Mouse (Mus musculus): ENCODE measurements around the gene Ticrr. TPM values are rescaled to one million over a fixed set of nuclear protein-coding genes. Genes with fewer than 3 reads are reported as not detected.

Gene Ticrr
- polyA plus RNA-seq, 1 experiment from 2014 or later, result 4.1 TPM

- Histone ChIP-seq H3K27me3 (ENCODE audit: control insufficient read depth, insufficient read depth, low read length) (no peaks in the 10 kb centered on the region), H3K27ac (ENCODE audit: low read length) (no peak within 1 kb of the TSS), H3K4me2 (ENCODE audit: low read depth, low read length) (no peak within 1 kb of the TSS), H3K4me3 (ENCODE audit: low read length) (no peak within 1 kb of the TSS), H3K36me3 (ENCODE audit: control insufficient read depth, insufficient read depth) (no peaks in the 10 kb centered on the region), H3K9me3 (replicated peaks; ENCODE audit: control insufficient read depth, low read length) (no peaks in the 10 kb centered on the region), H3K4me1 (ENCODE audit: control insufficient read depth, insufficient read depth, low read length) (no peaks in the 10 kb centered on the region), H3K9ac (ENCODE audit: low read length) (no peak within 1 kb of the TSS)
- no peak for ATAC-seq (replicated peaks; ENCODE audit: extremely low read depth, insufficient read depth, low FRiP score)
- WGBS, result 58% methylated on average over 4 of the region's 4 CpGs
Observed at GRCm38 (mm10) chr7:79732622-79733021, 72.6 kb downstream of the Ticrr start, which contains the start of gene Plin1. TSS of gene Plin1 (minus strand) at chr7:79732903.

GRCm38 (mm10) chr7:79734563-79734962 lies 74.6 kb downstream of the Ticrr start:
- Histone ChIP-seq H3K4me1 (ENCODE audit: control insufficient read depth, insufficient read depth, low read length) (no peaks in the 10 kb centered on the region), H3K4me3 (ENCODE audit: low read length) (no peak overlapping the region), H3K27me3 (ENCODE audit: control insufficient read depth, insufficient read depth, low read length) (no peaks in the 10 kb centered on the region), H3K9ac (ENCODE audit: low read length) (no peak overlapping the region), H3K27ac (ENCODE audit: low read length) (no peak overlapping the region), H3K36me3 (ENCODE audit: control insufficient read depth, insufficient read depth) (no peaks in the 10 kb centered on the region), H3K4me2 (ENCODE audit: low read depth, low read length) (no peak overlapping the region), H3K9me3 (replicated peaks; ENCODE audit: control insufficient read depth, low read length) (no peaks in the 10 kb centered on the region)
- 74% methylated on average over 8 of the region's 8 CpGs for WGBS
- no peak for ATAC-seq (replicated peaks; ENCODE audit: extremely low read depth, insufficient read depth, low FRiP score)

GRCm38 (mm10) chr7:79736511-79736910 lies 76.5 kb downstream of the Ticrr start:
- Histone ChIP-seq H3K4me2 (ENCODE audit: low read depth, low read length) (no peak overlapping the region), H3K4me3 (ENCODE audit: low read length) (no peak overlapping the region), H3K9me3 (replicated peaks; ENCODE audit: control insufficient read depth, low read length) (no peaks in the 10 kb centered on the region), H3K27me3 (ENCODE audit: control insufficient read depth, insufficient read depth, low read length) (no peaks in the 10 kb centered on the region), H3K9ac (ENCODE audit: low read length) (no peak overlapping the region), H3K36me3 (ENCODE audit: control insufficient read depth, insufficient read depth) (no peaks in the 10 kb centered on the region), H3K4me1 (ENCODE audit: control insufficient read depth, insufficient read depth, low read length) (no peaks in the 10 kb centered on the region), H3K27ac (ENCODE audit: low read length) (no peak overlapping the region)
- ATAC-seq (replicated peaks; ENCODE audit: extremely low read depth, insufficient read depth, low FRiP score), result no peak
- WGBS, result 80% methylated on average over 14 of the region's 14 CpGs

- Histone ChIP-seq H3K4me2 (ENCODE audit: low read depth, low read length) (no peak overlapping the region), H3K27ac (ENCODE audit: low read length) (no peak overlapping the region), H3K4me1 (ENCODE audit: control insufficient read depth, insufficient read depth, low read length) (0 out of 2 replicates have a peak, but pooled peaks cover 2% of the 10 kb centered on the region), H3K4me3 (ENCODE audit: low read length) (no peak overlapping the region), H3K27me3 (ENCODE audit: control insufficient read depth, insufficient read depth, low read length) (no peaks in the 10 kb centered on the region), H3K9me3 (replicated peaks; ENCODE audit: control insufficient read depth, low read length) (no peaks in the 10 kb centered on the region), H3K36me3 (ENCODE audit: control insufficient read depth, insufficient read depth) (no peaks in the 10 kb centered on the region), H3K9ac (ENCODE audit: low read length) (no peak overlapping the region)
- 90% methylated on average over 2 of the region's 2 CpGs for WGBS
- ATAC-seq (replicated peaks; ENCODE audit: extremely low read depth, insufficient read depth, low FRiP score), result no peak
Observed at GRCm38 (mm10) chr7:79738913-79739312, 78.9 kb downstream of the Ticrr start.

DNA sequence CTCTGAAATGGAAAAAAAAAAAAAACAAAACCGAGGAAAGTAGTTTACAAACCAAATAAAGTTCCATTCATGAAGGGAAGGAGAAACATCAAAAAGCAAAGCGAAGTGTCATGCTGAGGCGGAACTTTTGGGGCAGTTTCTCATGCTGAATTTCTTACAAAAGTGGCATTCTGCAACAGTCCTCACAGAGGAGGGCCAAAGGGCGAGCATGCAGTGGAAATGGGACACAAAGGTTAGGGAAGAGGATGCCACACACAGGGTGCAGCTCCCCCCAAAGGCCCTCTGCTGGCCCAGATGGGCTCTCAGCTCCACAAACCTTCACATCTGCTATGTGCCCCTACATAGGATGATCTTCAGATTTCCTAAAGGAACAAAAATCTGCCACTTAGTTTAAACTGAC lies 80.3 kb downstream of the Ticrr start:
- H3K4me2 ChIP-seq (ENCODE audit: low read depth, low read length), result no peak overlapping the region
- ATAC-seq (replicated peaks; ENCODE audit: extremely low read depth, insufficient read depth, low FRiP score), result no peak
- 81% methylated on average over 4 of the region's 4 CpGs for WGBS

GRCm38 (mm10) chr7:79742277-79742658 lies 82.3 kb downstream of the Ticrr start:
- H3K4me2 ChIP-seq (ENCODE audit: low read depth, low read length), result peak overlapping the region; percentile 99
- no peaks in the 10 kb centered on the region for H3K27me3 ChIP-seq (ENCODE audit: control insufficient read depth, insufficient read depth, low read length)
- peak overlapping the region; percentile 79 for H3K9ac ChIP-seq (ENCODE audit: low read length)
- WGBS, result 21% methylated on average over 11 of the region's 11 CpGs
- H3K4me3 ChIP-seq (ENCODE audit: low read length), result peak overlapping the region; percentile 89
- 0 out of 2 replicates have a peak, but pooled peaks cover 2% of the 10 kb centered on the region for H3K4me1 ChIP-seq (ENCODE audit: control insufficient read depth, insufficient read depth, low read length)
- no peaks in the 10 kb centered on the region for H3K36me3 ChIP-seq (ENCODE audit: control insufficient read depth, insufficient read depth)
- H3K9me3 ChIP-seq (replicated peaks; ENCODE audit: control insufficient read depth, low read length), result no peaks in the 10 kb centered on the region
- no peak for ATAC-seq (replicated peaks; ENCODE audit: extremely low read depth, insufficient read depth, low FRiP score)
- no peak overlapping the region for H3K27ac ChIP-seq (ENCODE audit: low read length)

More for the DNA sequence above, 80.3 kb downstream of the Ticrr start:
- H3K27ac ChIP-seq (ENCODE audit: low read length), result no peak overlapping the region
- H3K27me3 ChIP-seq (ENCODE audit: control insufficient read depth, insufficient read depth, low read length), result no peaks in the 10 kb centered on the region
- 0 out of 2 replicates have a peak, but pooled peaks cover 2% of the 10 kb centered on the region for H3K4me1 ChIP-seq (ENCODE audit: control insufficient read depth, insufficient read depth, low read length)
- no peaks in the 10 kb centered on the region for H3K9me3 ChIP-seq (replicated peaks; ENCODE audit: control insufficient read depth, low read length)
- no peak overlapping the region for H3K4me3 ChIP-seq (ENCODE audit: low read length)
- H3K36me3 ChIP-seq (ENCODE audit: control insufficient read depth, insufficient read depth), result no peaks in the 10 kb centered on the region
- no peak overlapping the region for H3K9ac ChIP-seq (ENCODE audit: low read length)

DNA sequence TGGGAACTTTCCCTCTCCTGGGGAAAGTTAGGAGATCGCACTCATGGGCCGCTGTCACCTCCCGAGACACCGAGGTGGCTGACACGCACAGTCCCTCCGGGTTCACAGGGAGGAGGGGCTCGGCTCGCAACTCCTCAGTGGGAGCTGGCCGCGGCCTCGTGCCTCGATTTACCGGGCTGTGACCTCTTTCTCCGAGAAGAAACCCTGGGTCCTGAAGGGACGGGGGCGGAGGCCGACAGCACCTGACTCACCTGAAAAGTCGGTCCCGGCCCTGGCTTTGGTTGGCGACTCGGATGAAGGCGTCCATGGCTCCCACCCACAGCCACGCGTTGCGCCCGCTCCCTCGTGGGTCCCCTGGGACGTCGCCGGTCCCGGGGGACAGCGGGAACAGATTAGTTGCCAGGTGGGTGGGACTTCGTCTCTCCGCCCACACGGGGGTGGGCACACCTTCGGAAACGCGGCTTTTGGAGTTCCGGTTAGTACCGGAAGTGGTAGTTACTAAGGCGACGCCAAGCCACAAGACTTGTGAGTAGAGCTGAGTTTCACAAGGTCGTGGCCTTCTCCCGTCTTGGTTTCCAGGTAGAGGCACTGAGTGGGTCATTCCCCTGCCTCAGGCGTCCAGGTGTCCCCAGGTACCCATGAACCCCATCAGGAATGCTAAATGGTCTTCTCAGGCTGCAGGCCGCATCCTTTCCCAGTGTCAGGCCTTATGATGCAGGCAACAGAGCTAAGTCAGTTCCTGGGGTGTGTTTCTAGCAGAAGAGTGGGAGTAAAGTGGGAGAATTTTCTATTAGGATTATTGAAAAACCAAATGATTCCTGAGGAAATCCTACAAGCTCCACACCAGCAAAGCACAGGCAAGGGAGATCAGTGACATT lies 82.9 kb downstream of the Ticrr start, which contains the start of the genes Pex11a and Wdr93:
Pex11a (minus strand) TSS at position 473 of the 878 bp plus-strand sequence.
Wdr93 (plus strand) TSS at position 505 of the 878 bp plus-strand sequence.
- ATAC-seq (replicated peaks; ENCODE audit: extremely low read depth, insufficient read depth, low FRiP score), result peak; percentile 87

DNA sequence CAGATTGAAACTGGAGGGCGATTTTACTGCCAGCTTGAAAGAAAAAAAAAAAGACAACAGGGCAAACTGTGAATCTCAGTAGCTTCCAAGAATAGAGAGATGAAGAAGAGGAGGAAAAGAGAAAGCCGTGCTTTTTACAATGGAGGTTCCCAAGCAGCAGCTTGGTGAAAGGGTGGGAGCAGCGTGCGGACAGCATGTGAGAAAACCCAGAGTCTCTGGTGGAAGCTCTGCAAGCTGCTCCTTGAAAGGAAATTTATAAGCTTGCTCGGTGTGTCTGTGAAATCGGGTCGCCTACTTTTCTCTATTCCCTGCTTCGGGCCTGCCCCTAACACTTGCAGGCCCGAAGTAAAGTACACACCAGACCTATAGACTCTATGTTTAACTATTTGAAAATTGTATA lies 84.1 kb downstream of the Ticrr start:
- Histone ChIP-seq H3K27ac (ENCODE audit: low read length) (no peak overlapping the region), H3K9ac (ENCODE audit: low read length) (no peak overlapping the region), H3K27me3 (ENCODE audit: control insufficient read depth, insufficient read depth, low read length) (no peaks in the 10 kb centered on the region), H3K9me3 (replicated peaks; ENCODE audit: control insufficient read depth, low read length) (no peaks in the 10 kb centered on the region), H3K4me3 (ENCODE audit: low read length) (no peak overlapping the region), H3K4me2 (ENCODE audit: low read depth, low read length) (no peak overlapping the region), H3K36me3 (ENCODE audit: control insufficient read depth, insufficient read depth) (no peaks in the 10 kb centered on the region), H3K4me1 (ENCODE audit: control insufficient read depth, insufficient read depth, low read length) (0 out of 2 replicates have a peak, but pooled peaks cover 2% of the 10 kb centered on the region)
- ATAC-seq (replicated peaks; ENCODE audit: extremely low read depth, insufficient read depth, low FRiP score), result no peak
- WGBS, result 90% methylated on average over 9 of the region's 9 CpGs

More for the DNA sequence above, 82.9 kb downstream of the Ticrr start, which contains the start of the genes Pex11a and Wdr93:
- H3K4me1 ChIP-seq (ENCODE audit: control insufficient read depth, insufficient read depth, low read length), result 0 out of 2 replicates have a peak, but pooled peaks cover 2% of the 10 kb centered on the region
- H3K27ac ChIP-seq (ENCODE audit: low read length), result no peak within 1 kb of the TSS
- H3K4me3 ChIP-seq (ENCODE audit: low read length), result peak within 1 kb of the TSS; percentile 89
- H3K4me2 ChIP-seq (ENCODE audit: low read depth, low read length), result peak within 1 kb of the TSS; percentile 99
- H3K27me3 ChIP-seq (ENCODE audit: control insufficient read depth, insufficient read depth, low read length), result no peaks in the 10 kb centered on the region
- no peaks in the 10 kb centered on the region for H3K9me3 ChIP-seq (replicated peaks; ENCODE audit: control insufficient read depth, low read length)
- WGBS, result 3% methylated on average over 46 of the region's 46 CpGs
- no peaks in the 10 kb centered on the region for H3K36me3 ChIP-seq (ENCODE audit: control insufficient read depth, insufficient read depth)
- peak within 1 kb of the TSS; percentile 79 for H3K9ac ChIP-seq (ENCODE audit: low read length)

- no peaks in the 10 kb centered on the region for H3K9me3 ChIP-seq (replicated peaks; ENCODE audit: control insufficient read depth, low read length)
- H3K36me3 ChIP-seq (ENCODE audit: control insufficient read depth, insufficient read depth), result no peaks in the 10 kb centered on the region
- 58% methylated on average over 5 of the region's 5 CpGs for WGBS
- H3K27me3 ChIP-seq (ENCODE audit: control insufficient read depth, insufficient read depth, low read length), result no peaks in the 10 kb centered on the region
- no peak overlapping the region for H3K4me2 ChIP-seq (ENCODE audit: low read depth, low read length)
- 0 out of 2 replicates have a peak, but pooled peaks cover 2% of the 10 kb centered on the region for H3K4me1 ChIP-seq (ENCODE audit: control insufficient read depth, insufficient read depth, low read length)
- H3K27ac ChIP-seq (ENCODE audit: low read length), result no peak overlapping the region
- H3K4me3 ChIP-seq (ENCODE audit: low read length), result no peak overlapping the region
- no peak overlapping the region for H3K9ac ChIP-seq (ENCODE audit: low read length)
- no peak for ATAC-seq (replicated peaks; ENCODE audit: extremely low read depth, insufficient read depth, low FRiP score)
Observed at GRCm38 (mm10) chr7:79744585-79744984, 84.6 kb downstream of the Ticrr start.
